Mouse (Mus musculus) heart, adult 18-20 months (tissue): ENCODE results near the gene Srebf1. TPM values are rescaled to one million over a fixed set of nuclear protein-coding genes. Genes with fewer than 3 reads are reported as not detected.

Experiments used
- microRNA-seq, 2 experiments: library from miRNA; unstranded; fragments of <30 nt; microRNA quantifications; one replicate each; pipeline ENCODE4 v1.2.0; 2022
- total RNA-seq, 2 experiments: library from RNA; stranded (reverse); gene quantifications; 2 replicates each; pipeline ENCODE4 v1.2.3; 2021

The Srebf1 gene
- total RNA-seq, 2 experiments from 2014 or later, result 25.7 to 36.6 TPM

Small RNA genes lying within 50 kb of the gene (microRNA-seq; reads per million reads assigned to microRNA genes)
- 0 to 0.81 reads per million in 2 experiments for gene Mir6921
- gene Mir6922, result 0.54 to 0.76 reads per million in 2 experiments

Other genes with a start within 250 kb of the Srebf1 start
- gene Pemt, start 176.1 kb downstream of the Srebf1 start, total RNA-seq, result 1 to 10 TPM; 1.6 to 3.3 TPM
- 10 to 100 TPM; 18.0 to 23.0 TPM for gene Rai1, start 117.6 kb downstream of the Srebf1 start, total RNA-seq
- 100 to 1,000 TPM; 107 to 116 TPM for gene Tom1l2, start 130.3 kb upstream of the Srebf1 start, total RNA-seq
- 1 to 10 TPM; 3.3 TPM for gene Drc3, start 130.7 kb upstream of the Srebf1 start, total RNA-seq
- gene Gid4, start 194.6 kb upstream of the Srebf1 start, total RNA-seq, result 10 to 100 TPM; 41.2 to 48.6 TPM
- gene Atpaf2, start 195.9 kb upstream of the Srebf1 start, total RNA-seq, result 10 to 100 TPM; 43.0 to 49.2 TPM
- gene Drg2, start 232.0 kb upstream of the Srebf1 start, total RNA-seq, result 10 to 100 TPM; 26.4 to 30.5 TPM
- not detected for gene Myo15, start 246.8 kb upstream of the Srebf1 start, total RNA-seq